Mouse (Mus musculus): Measurements from ENCODE around the gene Sar1b. TPM values are rescaled to one million over a fixed set of nuclear protein-coding genes. Genes with fewer than 3 reads are reported as not detected.

Sar1b gene
- polyA plus RNA-seq, 1 experiment from 2014 or later = 206 TPM

DNA sequence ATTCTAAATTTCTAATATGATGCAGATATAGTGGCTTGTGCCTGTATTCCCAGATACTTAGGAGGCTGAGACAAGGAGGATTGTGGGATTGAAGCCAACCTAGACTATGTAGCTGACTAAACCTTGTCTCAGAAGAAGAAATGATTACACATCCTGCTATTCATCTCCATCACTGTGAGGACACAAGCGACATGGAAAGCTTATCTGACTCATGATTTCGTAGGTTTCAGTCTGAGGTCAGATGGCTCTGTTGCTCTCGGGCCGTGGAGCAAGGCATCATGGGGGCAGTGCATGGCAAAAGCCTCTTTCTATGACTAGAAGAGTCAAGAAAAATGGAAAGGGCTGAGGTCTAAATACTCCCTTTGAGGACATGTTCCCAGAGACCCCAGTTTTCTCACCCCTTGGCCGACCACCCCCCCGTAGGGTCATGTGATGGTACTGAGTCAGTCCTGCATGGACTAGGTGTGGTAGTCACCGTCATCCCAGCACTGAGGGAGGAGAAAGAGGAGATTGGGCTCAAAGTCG, 48.6 kb downstream of the Sar1b start:
- Histone ChIP-seq H3K4me2 (ENCODE audit: low read length) (no peak overlapping the region), H3K9me3 (replicated peaks; ENCODE audit: control insufficient read depth, low read length, poor library complexity, severe bottlenecking) (no peaks in the 10 kb centered on the region), H3K36me3 (ENCODE audit: control insufficient read depth, insufficient read depth, low read length) (no peaks in the 10 kb centered on the region), H3K4me3 (ENCODE audit: low read depth, low read length) (no peak overlapping the region), H3K27ac (ENCODE audit: low read length) (no peak overlapping the region), H3K9ac (ENCODE audit: low read depth, low read length) (no peak overlapping the region), H3K4me1 (ENCODE audit: control insufficient read depth, insufficient read depth, low read length) (no peaks in the 10 kb centered on the region), H3K27me3 (ENCODE audit: control insufficient read depth, insufficient read depth, low read depth, low read length) (no peaks in the 10 kb centered on the region)
- no peak for ATAC-seq
- 96% methylated on average over 8 of the region's 8 CpGs for WGBS

DNA sequence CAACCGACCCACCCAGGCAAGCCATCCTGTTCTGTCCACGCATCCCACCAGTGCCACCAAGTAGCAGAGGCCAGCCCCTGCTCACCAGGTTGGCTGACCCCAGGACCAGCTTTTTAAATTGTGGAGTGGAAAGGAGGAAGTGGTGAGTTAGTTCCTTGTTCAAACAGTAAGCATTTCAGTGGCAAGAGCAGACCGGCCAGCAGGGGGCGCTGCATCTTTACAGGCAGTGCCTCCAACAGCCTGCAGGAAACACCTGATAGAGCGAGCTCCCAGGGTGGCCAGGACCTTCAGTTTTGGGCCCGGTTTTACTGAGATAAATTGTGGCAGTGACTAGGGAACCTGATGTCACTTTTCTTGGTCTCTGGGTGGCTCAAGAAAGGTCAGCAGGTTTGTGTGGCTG, 54.3 kb downstream of the Sar1b start:
- no peak overlapping the region for H3K4me2 ChIP-seq (ENCODE audit: low read length)
- no peak overlapping the region for H3K4me3 ChIP-seq (ENCODE audit: low read depth, low read length)
- no peak for ATAC-seq
- H3K9me3 ChIP-seq (replicated peaks; ENCODE audit: control insufficient read depth, low read length, poor library complexity, severe bottlenecking) = no peaks in the 10 kb centered on the region
- WGBS = 37% methylated on average over 6 of the region's 6 CpGs
- H3K27ac ChIP-seq (ENCODE audit: low read length) = no peak overlapping the region
- H3K4me1 ChIP-seq (ENCODE audit: control insufficient read depth, insufficient read depth, low read length) = 0 out of 2 replicates have a peak, but pooled peaks cover 3% of the 10 kb centered on the region
- H3K27me3 ChIP-seq (ENCODE audit: control insufficient read depth, insufficient read depth, low read depth, low read length) = no peaks in the 10 kb centered on the region
- H3K36me3 ChIP-seq (ENCODE audit: control insufficient read depth, insufficient read depth, low read length) = no peaks in the 10 kb centered on the region
- H3K9ac ChIP-seq (ENCODE audit: low read depth, low read length) = no peak overlapping the region

DNA sequence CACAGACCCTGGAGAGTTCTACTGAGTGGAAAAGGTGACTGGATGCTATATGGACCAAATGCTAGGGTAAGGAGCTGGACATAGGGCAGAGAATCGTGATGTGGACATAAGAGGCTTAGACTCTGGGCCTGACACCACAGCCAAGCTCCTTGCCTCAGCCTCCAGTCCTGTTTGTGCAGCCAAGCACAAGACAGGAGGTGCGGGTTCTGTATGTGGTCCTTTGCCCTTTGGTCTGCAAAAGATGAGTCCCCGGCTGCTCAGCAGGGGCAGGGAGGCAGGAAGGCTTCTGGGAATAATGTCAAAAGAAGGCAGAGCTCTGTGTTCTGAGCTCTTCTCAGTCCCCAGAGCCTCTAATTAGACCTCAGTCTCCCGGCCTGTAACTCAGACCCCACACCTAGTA, 55.4 kb downstream of the Sar1b start:
- ATAC-seq = no peak
- Histone ChIP-seq H3K4me3 (ENCODE audit: low read depth, low read length) (no peak overlapping the region), H3K27ac (ENCODE audit: low read length) (no peak overlapping the region), H3K27me3 (ENCODE audit: control insufficient read depth, insufficient read depth, low read depth, low read length) (no peaks in the 10 kb centered on the region), H3K9me3 (replicated peaks; ENCODE audit: control insufficient read depth, low read length, poor library complexity, severe bottlenecking) (no peaks in the 10 kb centered on the region), H3K9ac (ENCODE audit: low read depth, low read length) (no peak overlapping the region), H3K4me1 (ENCODE audit: control insufficient read depth, insufficient read depth, low read length) (0 out of 2 replicates have a peak, but pooled peaks cover 3% of the 10 kb centered on the region), H3K4me2 (ENCODE audit: low read length) (no peak overlapping the region), H3K36me3 (ENCODE audit: control insufficient read depth, insufficient read depth, low read length) (no peaks in the 10 kb centered on the region)
- WGBS = 75% methylated on average over 4 of the region's 4 CpGs

DNA sequence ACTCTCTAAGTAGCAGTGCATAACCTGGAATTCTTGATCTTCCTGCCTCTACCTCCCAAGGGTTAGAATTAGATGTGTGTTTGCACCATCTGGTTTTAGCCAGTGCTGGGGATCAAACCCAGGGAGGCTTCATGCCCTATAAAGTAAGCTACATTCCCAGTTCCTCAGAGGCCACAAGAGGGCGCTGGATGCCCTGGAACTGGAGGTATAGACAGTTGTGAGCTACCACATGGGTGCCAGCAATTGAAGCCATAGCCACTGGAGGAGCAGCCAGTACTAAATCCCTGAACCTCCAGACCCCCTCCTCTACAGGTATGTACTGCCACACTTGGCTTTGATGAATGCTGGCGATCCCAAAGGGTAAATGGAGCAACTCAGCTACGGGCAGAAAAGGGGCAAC, 56.5 kb downstream of the Sar1b start:
- Histone ChIP-seq H3K9me3 (replicated peaks; ENCODE audit: control insufficient read depth, low read length, poor library complexity, severe bottlenecking) (no peaks in the 10 kb centered on the region), H3K4me3 (ENCODE audit: low read depth, low read length) (no peak overlapping the region), H3K9ac (ENCODE audit: low read depth, low read length) (no peak overlapping the region), H3K4me1 (ENCODE audit: control insufficient read depth, insufficient read depth, low read length) (0 out of 2 replicates have a peak, but pooled peaks cover 3% of the 10 kb centered on the region), H3K36me3 (ENCODE audit: control insufficient read depth, insufficient read depth, low read length) (no peaks in the 10 kb centered on the region), H3K27ac (ENCODE audit: low read length) (no peak overlapping the region), H3K4me2 (ENCODE audit: low read length) (no peak overlapping the region), H3K27me3 (ENCODE audit: control insufficient read depth, insufficient read depth, low read depth, low read length) (no peaks in the 10 kb centered on the region)
- ATAC-seq = no peak
- 71% methylated on average over 3 of the region's 3 CpGs for WGBS

DNA sequence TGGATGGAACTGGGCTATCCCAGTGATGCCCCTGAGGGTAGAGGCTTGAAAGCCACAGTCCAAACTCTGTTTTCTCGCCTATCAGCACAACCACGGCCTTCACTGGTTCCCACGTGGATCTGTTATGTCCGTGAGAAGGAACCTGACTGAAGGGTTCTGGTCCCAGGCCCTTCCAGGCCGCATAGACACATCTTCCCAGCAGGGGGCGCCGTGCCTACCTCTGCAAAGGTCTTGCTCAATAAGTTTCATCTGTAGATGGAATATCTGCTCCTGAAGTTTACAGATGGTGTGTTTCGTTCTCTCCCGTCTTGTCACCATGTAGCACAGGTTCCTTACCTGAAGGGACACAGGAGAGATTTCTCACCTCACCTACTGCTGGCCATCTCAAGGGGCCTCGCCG, 57.4 kb downstream of the Sar1b start:
- H3K27ac ChIP-seq (ENCODE audit: low read length) = no peak overlapping the region
- H3K36me3 ChIP-seq (ENCODE audit: control insufficient read depth, insufficient read depth, low read length) = no peaks in the 10 kb centered on the region
- H3K27me3 ChIP-seq (ENCODE audit: control insufficient read depth, insufficient read depth, low read depth, low read length) = no peaks in the 10 kb centered on the region
- H3K9ac ChIP-seq (ENCODE audit: low read depth, low read length) = no peak overlapping the region
- ATAC-seq = no peak
- H3K9me3 ChIP-seq (replicated peaks; ENCODE audit: control insufficient read depth, low read length, poor library complexity, severe bottlenecking) = no peaks in the 10 kb centered on the region
- WGBS = 41% methylated on average over 11 of the region's 11 CpGs
- 0 out of 2 replicates have a peak, but pooled peaks cover 3% of the 10 kb centered on the region for H3K4me1 ChIP-seq (ENCODE audit: control insufficient read depth, insufficient read depth, low read length)
- no peak overlapping the region for H3K4me2 ChIP-seq (ENCODE audit: low read length)
- no peak overlapping the region for H3K4me3 ChIP-seq (ENCODE audit: low read depth, low read length)

DNA sequence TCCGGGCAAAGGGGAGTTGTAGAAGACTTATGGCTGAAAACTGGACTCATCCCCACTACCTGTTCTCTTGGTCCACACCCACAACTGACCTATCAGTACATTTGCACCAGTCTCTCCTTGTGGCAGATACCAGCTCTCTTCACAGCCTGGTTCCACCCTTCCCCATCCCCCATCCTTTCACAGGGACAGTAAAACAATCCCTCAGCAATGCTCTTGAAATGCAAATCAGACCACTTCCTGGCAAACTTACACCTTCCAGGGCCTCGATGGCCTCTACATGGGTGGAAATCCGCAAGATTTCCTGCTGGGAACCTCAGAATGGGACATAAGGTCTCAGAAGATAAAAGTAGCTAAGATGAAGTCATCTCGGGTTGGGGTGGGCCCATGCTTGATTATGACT, 59.2 kb downstream of the Sar1b start:
- no peak for ATAC-seq
- 24% methylated on average over 4 of the region's 4 CpGs for WGBS
- no peak overlapping the region for H3K9ac ChIP-seq (ENCODE audit: low read depth, low read length)
- H3K4me2 ChIP-seq (ENCODE audit: low read length) = no peak overlapping the region
- no peaks in the 10 kb centered on the region for H3K36me3 ChIP-seq (ENCODE audit: control insufficient read depth, insufficient read depth, low read length)
- H3K27ac ChIP-seq (ENCODE audit: low read length) = no peak overlapping the region
- no peak overlapping the region for H3K4me3 ChIP-seq (ENCODE audit: low read depth, low read length)
- H3K4me1 ChIP-seq (ENCODE audit: control insufficient read depth, insufficient read depth, low read length) = 0 out of 2 replicates have a peak, but pooled peaks cover 3% of the 10 kb centered on the region
- no peaks in the 10 kb centered on the region for H3K27me3 ChIP-seq (ENCODE audit: control insufficient read depth, insufficient read depth, low read depth, low read length)
- H3K9me3 ChIP-seq (replicated peaks; ENCODE audit: control insufficient read depth, low read length, poor library complexity, severe bottlenecking) = no peaks in the 10 kb centered on the region

DNA sequence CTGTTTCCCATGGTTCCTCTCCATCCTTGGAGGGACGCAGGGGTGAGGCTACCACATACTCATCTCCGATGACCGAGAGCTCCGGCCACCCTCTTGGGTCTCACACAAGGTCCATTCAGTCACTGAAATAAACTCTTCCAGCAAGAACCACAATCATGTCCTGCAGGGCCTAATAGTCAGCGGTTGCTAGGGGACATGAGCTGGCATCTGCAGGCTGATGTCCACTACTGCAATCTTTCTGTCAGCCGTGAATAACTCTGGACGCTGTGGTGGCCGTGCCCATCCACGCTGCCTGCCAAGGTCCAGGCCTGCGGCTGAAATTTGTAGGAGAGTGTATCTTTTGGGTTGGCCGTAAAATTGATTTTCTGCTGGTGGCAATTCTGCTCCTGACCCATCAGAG, 59.8 kb downstream of the Sar1b start:
- Histone ChIP-seq H3K9ac (ENCODE audit: low read depth, low read length) (no peak overlapping the region), H3K9me3 (replicated peaks; ENCODE audit: control insufficient read depth, low read length, poor library complexity, severe bottlenecking) (no peaks in the 10 kb centered on the region), H3K4me1 (ENCODE audit: control insufficient read depth, insufficient read depth, low read length) (0 out of 2 replicates have a peak, but pooled peaks cover 3% of the 10 kb centered on the region), H3K36me3 (ENCODE audit: control insufficient read depth, insufficient read depth, low read length) (0 out of 2 replicates have a peak, but pooled peaks cover 2% of the 10 kb centered on the region), H3K4me3 (ENCODE audit: low read depth, low read length) (no peak overlapping the region), H3K4me2 (ENCODE audit: low read length) (no peak overlapping the region), H3K27me3 (ENCODE audit: control insufficient read depth, insufficient read depth, low read depth, low read length) (no peaks in the 10 kb centered on the region), H3K27ac (ENCODE audit: low read length) (no peak overlapping the region)
- WGBS = 33% methylated on average over 11 of the region's 11 CpGs
- ATAC-seq = no peak

DNA sequence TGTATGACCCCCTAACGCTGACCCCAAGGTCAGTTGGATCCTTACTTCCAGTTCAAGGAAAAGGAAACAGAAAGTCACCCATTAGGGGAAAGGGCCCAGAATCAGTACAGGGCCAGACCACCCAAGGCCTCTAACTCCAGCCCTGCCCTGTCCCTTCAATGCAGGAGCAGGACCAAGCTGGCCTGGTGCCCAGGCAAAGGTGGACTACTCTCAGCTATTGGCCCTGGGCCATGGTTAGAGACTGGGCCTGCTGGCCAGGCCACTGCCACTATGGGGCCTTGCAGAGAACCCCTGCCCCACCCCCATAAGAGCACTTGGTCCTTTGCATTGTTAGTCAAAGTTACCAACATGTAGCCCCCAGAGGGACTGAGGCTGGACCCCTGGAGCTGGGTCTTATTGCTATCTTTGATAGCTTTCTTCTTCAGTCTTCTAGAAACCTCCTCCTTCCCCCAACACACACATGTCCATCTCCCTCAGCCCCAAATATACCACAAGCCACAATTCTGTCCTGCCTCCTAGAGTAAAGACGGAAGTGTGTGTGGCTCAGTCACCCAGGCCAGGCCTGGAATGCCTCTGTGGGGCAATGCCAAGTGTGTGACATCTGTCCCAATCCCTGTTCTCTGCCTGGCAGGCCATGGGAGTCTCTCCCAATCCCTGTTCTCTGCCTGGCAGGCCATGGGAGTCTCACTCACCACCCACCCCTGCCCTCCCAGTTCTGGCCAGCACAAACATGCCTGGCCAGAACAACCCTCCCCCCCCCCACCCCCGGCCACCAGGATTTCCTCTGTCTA, 60.7 kb downstream of the Sar1b start:
- Histone ChIP-seq H3K4me3 (ENCODE audit: low read depth, low read length) (no peak overlapping the region), H3K27me3 (ENCODE audit: control insufficient read depth, insufficient read depth, low read depth, low read length) (no peaks in the 10 kb centered on the region), H3K9me3 (replicated peaks; ENCODE audit: control insufficient read depth, low read length, poor library complexity, severe bottlenecking) (no peaks in the 10 kb centered on the region), H3K9ac (ENCODE audit: low read depth, low read length) (no peak overlapping the region), H3K36me3 (ENCODE audit: control insufficient read depth, insufficient read depth, low read length) (0 out of 2 replicates have a peak, but pooled peaks cover 2% of the 10 kb centered on the region), H3K4me1 (ENCODE audit: control insufficient read depth, insufficient read depth, low read length) (0 out of 2 replicates have a peak, but pooled peaks cover 3% of the 10 kb centered on the region), H3K4me2 (ENCODE audit: low read length) (no peak overlapping the region), H3K27ac (ENCODE audit: low read length) (no peak overlapping the region)
- no peak for ATAC-seq
- WGBS = 95% methylated on average over 3 of the region's 3 CpGs

DNA sequence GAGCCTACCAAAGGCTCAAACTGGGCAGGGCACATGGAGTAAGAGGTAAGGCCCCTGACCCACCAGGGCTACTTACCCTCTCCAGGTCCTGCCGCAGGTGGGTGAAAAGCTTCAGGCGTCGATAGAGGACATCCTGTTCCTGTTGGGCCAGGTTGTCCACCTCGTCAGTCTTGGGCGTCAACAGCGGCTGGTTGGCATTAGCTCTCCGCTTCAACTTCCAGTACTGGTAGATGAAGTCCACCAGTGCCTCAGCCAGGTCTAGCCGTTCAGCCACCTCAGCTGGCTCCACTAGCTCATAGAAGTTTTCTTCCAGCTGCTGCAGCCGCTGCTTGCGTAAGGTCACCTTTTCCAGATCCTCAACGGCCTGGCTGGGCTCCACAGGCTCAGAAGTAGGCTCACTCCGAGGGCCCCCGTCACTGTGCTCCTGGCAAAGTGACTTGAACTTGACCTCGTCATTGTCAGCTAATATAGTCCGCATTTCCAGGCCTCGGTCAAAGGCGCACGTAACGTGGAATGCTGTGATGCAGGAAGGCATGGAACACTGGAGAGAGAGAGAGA, 61.5 kb downstream of the Sar1b start:
- ATAC-seq = no peak
- Histone ChIP-seq H3K9ac (ENCODE audit: low read depth, low read length) (no peak overlapping the region), H3K36me3 (ENCODE audit: control insufficient read depth, insufficient read depth, low read length) (0 out of 2 replicates have a peak, but pooled peaks cover 2% of the 10 kb centered on the region), H3K4me1 (ENCODE audit: control insufficient read depth, insufficient read depth, low read length) (0 out of 2 replicates have a peak, but pooled peaks cover 3% of the 10 kb centered on the region), H3K9me3 (replicated peaks; ENCODE audit: control insufficient read depth, low read length, poor library complexity, severe bottlenecking) (no peaks in the 10 kb centered on the region), H3K27ac (ENCODE audit: low read length) (no peak overlapping the region), H3K4me3 (ENCODE audit: low read depth, low read length) (no peak overlapping the region), H3K27me3 (ENCODE audit: control insufficient read depth, insufficient read depth, low read depth, low read length) (no peaks in the 10 kb centered on the region), H3K4me2 (ENCODE audit: low read length) (no peak overlapping the region)
- 92% methylated on average over 19 of the region's 19 CpGs for WGBS

Measured in midbrain, embryonic 16.5 days (tissue).